Mouse (Mus musculus): ENCODE data around the gene Cenpb. TPM values are rescaled to one million over a fixed set of nuclear protein-coding genes. Genes with fewer than 3 reads are reported as not detected.
A peak's percentile ranks its signal among the peaks of the same experiment; 100 is the strongest.

Gene Cenpb
- polyA plus RNA-seq, 1 experiment from 2014 or later, result 10.3 TPM

- Histone ChIP-seq H3K9ac (peak within 1 kb of the TSS; percentile 64), H3K9me3 (ENCODE audit: control insufficient read depth, low read length) (no peaks in the 10 kb centered on the region), H3K4me3 (replicated peaks; ENCODE audit: low read length) (peak within 1 kb of the TSS; percentile 56), H3K27ac (peak within 1 kb of the TSS; percentile 55), H3K4me2 (replicated peaks) (peak within 1 kb of the TSS; percentile 61), H3K27me3 (ENCODE audit: control insufficient read depth, insufficient read depth, low read length) (no peaks in the 10 kb centered on the region), H3K36me3 (replicated peaks; ENCODE audit: control insufficient read depth, insufficient read depth) (no peaks in the 10 kb centered on the region), H3K4me1 (replicated peaks; ENCODE audit: control insufficient read depth, insufficient read depth, low read length) (peaks cover 29% of the 10 kb centered on the region)
- DNase-seq (ENCODE audit: low spot score), result peak; percentile 77
- under 1% methylated on average over 43 of the region's 43 CpGs for WGBS
- peak; percentile 86 for ATAC-seq (ENCODE audit: low FRiP score)
Observed at GRCm38 (mm10) chr2:131186771-131187601, 7.1 kb upstream of the Cenpb start, which contains the start of the genes Cdc25b and Spef1. Cdc25b (plus strand) TSS chr2:131186949. Spef1 (minus strand) TSS chr2:131187282.

GRCm38 (mm10) chr2:131186343-131186742 lies 6.5 kb upstream of the Cenpb start:
- Histone ChIP-seq H3K4me2 (replicated peaks) (peak overlapping the region; percentile 61), H3K36me3 (replicated peaks; ENCODE audit: control insufficient read depth, insufficient read depth) (no peaks in the 10 kb centered on the region), H3K27ac (peak overlapping the region; percentile 55; the same call in 1 of the 2 replicates), H3K4me3 (replicated peaks; ENCODE audit: low read length) (peak overlapping the region; percentile 56), H3K4me1 (replicated peaks; ENCODE audit: control insufficient read depth, insufficient read depth, low read length) (peaks cover 29% of the 10 kb centered on the region), H3K27me3 (ENCODE audit: control insufficient read depth, insufficient read depth, low read length) (no peaks in the 10 kb centered on the region), H3K9ac (peak overlapping the region; percentile 64), H3K9me3 (ENCODE audit: control insufficient read depth, low read length) (no peaks in the 10 kb centered on the region)
- DNase-seq (ENCODE audit: low spot score), result no peak
- ATAC-seq (ENCODE audit: low FRiP score), result peak; percentile 11; the same call in 1 of the 2 replicates
- WGBS, result under 1% methylated on average over 14 of the region's 14 CpGs

- ATAC-seq (ENCODE audit: low FRiP score), result peak; percentile 75
- H3K9me3 ChIP-seq (ENCODE audit: control insufficient read depth, low read length), result no peaks in the 10 kb centered on the region
Observed at GRCm38 (mm10) chr2:131179246-131179886, 501 bp downstream of the Cenpb start.

GRCm38 (mm10) chr2:131178828-131179245 lies 1.0 kb downstream of the Cenpb start:
- ATAC-seq (ENCODE audit: low FRiP score) (no peak), DNase-seq (ENCODE audit: low spot score) (no peak)
- peaks cover 45% of the 10 kb centered on the region for H3K4me1 ChIP-seq (replicated peaks; ENCODE audit: control insufficient read depth, insufficient read depth, low read length)
- H3K27me3 ChIP-seq (ENCODE audit: control insufficient read depth, insufficient read depth, low read length), result no peaks in the 10 kb centered on the region
- 22% methylated on average over 26 of the region's 26 CpGs for WGBS
- H3K36me3 ChIP-seq (replicated peaks; ENCODE audit: control insufficient read depth, insufficient read depth), result peaks cover 11% of the 10 kb centered on the region; the same call in 1 of the 2 replicates
- peak overlapping the region; percentile 86 for H3K9ac ChIP-seq
- H3K4me2 ChIP-seq (replicated peaks), result peak overlapping the region; percentile 99
- no peaks in the 10 kb centered on the region for H3K9me3 ChIP-seq (ENCODE audit: control insufficient read depth, low read length)
- peak overlapping the region; percentile 73 for H3K4me3 ChIP-seq (replicated peaks; ENCODE audit: low read length)
- H3K27ac ChIP-seq, result peak overlapping the region; percentile 97

More at GRCm38 (mm10) chr2:131179246-131179886, 501 bp downstream of the Cenpb start:
- Histone ChIP-seq H3K27me3 (ENCODE audit: control insufficient read depth, insufficient read depth, low read length) (no peaks in the 10 kb centered on the region), H3K27ac (peak overlapping the region; percentile 97), H3K4me1 (replicated peaks; ENCODE audit: control insufficient read depth, insufficient read depth, low read length) (peaks cover 40% of the 10 kb centered on the region), H3K9ac (peak overlapping the region; percentile 86), H3K4me3 (replicated peaks; ENCODE audit: low read length) (peak overlapping the region; percentile 73), H3K36me3 (replicated peaks; ENCODE audit: control insufficient read depth, insufficient read depth) (peaks cover 11% of the 10 kb centered on the region; the same call in 1 of the 2 replicates), H3K4me2 (replicated peaks) (peak overlapping the region; percentile 99)
- peak; percentile 63 for DNase-seq (ENCODE audit: low spot score)
- WGBS, result under 1% methylated on average over 67 of the region's 67 CpGs

GRCm38 (mm10) chr2:131177932-131178331 lies 1.9 kb downstream of the Cenpb start:
- H3K9ac ChIP-seq, result peak overlapping the region; percentile 86
- no peak overlapping the region for H3K27ac ChIP-seq
- ATAC-seq (ENCODE audit: low FRiP score) (no peak), DNase-seq (ENCODE audit: low spot score) (no peak)
- peaks cover 49% of the 10 kb centered on the region for H3K4me1 ChIP-seq (replicated peaks; ENCODE audit: control insufficient read depth, insufficient read depth, low read length)
- no peaks in the 10 kb centered on the region for H3K9me3 ChIP-seq (ENCODE audit: control insufficient read depth, low read length)
- peak overlapping the region; percentile 73 for H3K4me3 ChIP-seq (replicated peaks; ENCODE audit: low read length)
- H3K36me3 ChIP-seq (replicated peaks; ENCODE audit: control insufficient read depth, insufficient read depth), result peaks cover 11% of the 10 kb centered on the region; the same call in 1 of the 2 replicates
- H3K4me2 ChIP-seq (replicated peaks), result peak overlapping the region; percentile 99
- H3K27me3 ChIP-seq (ENCODE audit: control insufficient read depth, insufficient read depth, low read length), result peaks cover 8% of the 10 kb centered on the region
- 77% methylated on average over 9 of the region's 9 CpGs for WGBS

GRCm38 (mm10) chr2:131176491-131176890 lies 3.4 kb downstream of the Cenpb start:
- peaks cover 20% of the 10 kb centered on the region for H3K36me3 ChIP-seq (replicated peaks; ENCODE audit: control insufficient read depth, insufficient read depth)
- ATAC-seq (ENCODE audit: low FRiP score), result no peak
- H3K27ac ChIP-seq, result no peak overlapping the region
- H3K4me1 ChIP-seq (replicated peaks; ENCODE audit: control insufficient read depth, insufficient read depth, low read length), result peaks cover 49% of the 10 kb centered on the region
- H3K4me3 ChIP-seq (replicated peaks; ENCODE audit: low read length), result no peak overlapping the region
- peak overlapping the region; percentile 99; the same call in 1 of the 2 replicates for H3K4me2 ChIP-seq (replicated peaks)
- peaks cover 21% of the 10 kb centered on the region for H3K27me3 ChIP-seq (ENCODE audit: control insufficient read depth, insufficient read depth, low read length)
- WGBS, result 70% methylated on average over 5 of the region's 5 CpGs
- no peak for DNase-seq (ENCODE audit: low spot score)
- H3K9ac ChIP-seq, result no peak overlapping the region
- H3K9me3 ChIP-seq (ENCODE audit: control insufficient read depth, low read length), result no peaks in the 10 kb centered on the region

- H3K4me3 ChIP-seq (replicated peaks; ENCODE audit: low read length), result no peak overlapping the region
- peaks cover 23% of the 10 kb centered on the region for H3K36me3 ChIP-seq (replicated peaks; ENCODE audit: control insufficient read depth, insufficient read depth)
- DNase-seq (ENCODE audit: low spot score), result no peak
- no peaks in the 10 kb centered on the region for H3K9me3 ChIP-seq (ENCODE audit: control insufficient read depth, low read length)
- no peak overlapping the region for H3K27ac ChIP-seq
- no peak for ATAC-seq (ENCODE audit: low FRiP score)
- peaks cover 25% of the 10 kb centered on the region for H3K27me3 ChIP-seq (ENCODE audit: control insufficient read depth, insufficient read depth, low read length)
- WGBS, result 92% methylated on average over 1 of the region's 1 CpGs
- peaks cover 49% of the 10 kb centered on the region for H3K4me1 ChIP-seq (replicated peaks; ENCODE audit: control insufficient read depth, insufficient read depth, low read length)
- H3K4me2 ChIP-seq (replicated peaks), result no peak overlapping the region
- no peak overlapping the region for H3K9ac ChIP-seq
Observed at GRCm38 (mm10) chr2:131175945-131176309, 3.9 kb downstream of the Cenpb start.

GRCm38 (mm10) chr2:131175286-131175944 lies 4.5 kb downstream of the Cenpb start:
- DNase-seq (ENCODE audit: low spot score) (no peak), ATAC-seq (ENCODE audit: low FRiP score) (no peak)
- peaks cover 26% of the 10 kb centered on the region for H3K36me3 ChIP-seq (replicated peaks; ENCODE audit: control insufficient read depth, insufficient read depth)
- no peak overlapping the region for H3K4me3 ChIP-seq (replicated peaks; ENCODE audit: low read length)
- H3K27me3 ChIP-seq (ENCODE audit: control insufficient read depth, insufficient read depth, low read length), result peaks cover 31% of the 10 kb centered on the region
- peaks cover 49% of the 10 kb centered on the region for H3K4me1 ChIP-seq (replicated peaks; ENCODE audit: control insufficient read depth, insufficient read depth, low read length)
- no peaks in the 10 kb centered on the region for H3K9me3 ChIP-seq (ENCODE audit: control insufficient read depth, low read length)
- no peak overlapping the region for H3K4me2 ChIP-seq (replicated peaks)
- H3K9ac ChIP-seq, result no peak overlapping the region
- H3K27ac ChIP-seq, result no peak overlapping the region
- 71% methylated on average over 3 of the region's 3 CpGs for WGBS

- Histone ChIP-seq H3K36me3 (replicated peaks; ENCODE audit: control insufficient read depth, insufficient read depth) (peaks cover 26% of the 10 kb centered on the region), H3K27me3 (ENCODE audit: control insufficient read depth, insufficient read depth, low read length) (peaks cover 33% of the 10 kb centered on the region), H3K4me1 (replicated peaks; ENCODE audit: control insufficient read depth, insufficient read depth, low read length) (peaks cover 49% of the 10 kb centered on the region), H3K9me3 (ENCODE audit: control insufficient read depth, low read length) (no peaks in the 10 kb centered on the region), H3K27ac (no peak overlapping the region), H3K4me2 (replicated peaks) (peak overlapping the region; percentile 91), H3K4me3 (replicated peaks; ENCODE audit: low read length) (peak overlapping the region; percentile 36), H3K9ac (peak overlapping the region; percentile 49)
- ATAC-seq (ENCODE audit: low FRiP score), result peak; percentile 51
- DNase-seq (ENCODE audit: low spot score), result peak; percentile 89
- WGBS, result 4% methylated on average over 11 of the region's 11 CpGs
Observed at GRCm38 (mm10) chr2:131174700-131175099, 5.2 kb downstream of the Cenpb start.

Measured in hindbrain, embryonic 14.5 days (tissue).